Mouse (Mus musculus): Measurements from ENCODE around the gene Ankar. TPM values are rescaled to one million over a fixed set of nuclear protein-coding genes. Genes with fewer than 3 reads are reported as not detected.

The Ankar gene
- polyA plus RNA-seq, 1 experiment: not detected

DNA sequence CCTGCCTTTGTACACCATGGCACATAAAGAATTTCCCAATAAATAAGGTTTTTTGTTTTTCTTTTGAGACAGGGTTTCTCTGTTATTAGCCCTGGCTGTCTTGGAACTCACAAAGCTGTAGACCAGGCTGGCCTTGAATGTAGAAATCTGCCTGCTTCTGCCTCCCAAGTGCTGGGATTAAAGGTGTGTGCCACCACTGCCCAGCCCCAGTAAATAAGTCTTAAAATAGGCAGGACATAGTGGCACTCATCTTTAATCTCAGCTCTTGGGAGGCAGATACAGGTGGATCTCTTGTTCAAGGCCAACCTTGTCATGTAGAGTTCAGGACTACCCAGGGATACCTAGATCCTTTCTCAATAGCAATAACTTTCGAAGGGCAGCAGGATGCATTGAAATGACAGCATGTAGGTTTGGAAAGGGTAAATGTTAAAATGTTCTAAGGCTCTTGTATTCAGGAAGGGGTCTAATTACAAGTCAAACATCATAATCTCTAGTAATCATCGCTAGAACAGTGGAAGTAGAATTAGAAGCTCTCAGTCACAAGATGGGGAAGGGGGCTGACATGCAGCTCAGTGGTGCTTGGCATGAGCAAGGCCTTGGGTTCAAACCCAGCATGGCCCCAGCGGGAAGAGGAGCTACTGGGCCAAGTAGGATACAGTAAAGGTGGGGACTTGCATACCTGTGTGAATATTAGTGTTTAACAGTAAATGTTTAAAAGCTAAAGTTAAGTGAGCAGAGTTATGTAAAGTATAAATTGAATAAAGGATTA lies 15.4 kb upstream of the Ankar start:
- 82% methylated on average over 3 of the region's 3 CpGs for WGBS
- Histone ChIP-seq H3K4me1 (ENCODE audit: control insufficient read depth, insufficient read depth, low read length) (peaks cover 7% of the 10 kb centered on the region), H3K27ac (ENCODE audit: insufficient read depth, low read depth, low read length) (no peak overlapping the region)

DNA sequence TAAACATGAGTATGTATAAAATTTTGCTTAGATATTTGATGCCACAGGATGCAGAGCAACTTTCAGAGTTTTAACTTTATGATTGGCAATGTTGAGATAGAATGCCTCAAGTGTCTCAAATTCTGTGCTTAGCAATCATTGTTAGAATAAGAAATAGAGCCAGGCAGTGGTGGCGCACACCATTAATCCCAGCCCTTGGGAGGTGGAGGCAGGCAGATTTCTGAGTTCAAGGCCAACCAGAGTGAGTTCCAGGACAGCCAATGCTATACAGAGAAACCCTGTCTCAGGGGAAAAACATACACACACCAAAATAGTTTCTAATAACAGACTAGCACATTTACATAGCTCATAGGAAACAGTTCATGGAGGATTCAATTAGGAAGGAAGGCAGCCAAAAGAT lies 14.7 kb upstream of the Ankar start:
- 85% methylated on average over 1 of the region's 1 CpGs for WGBS
- no peak overlapping the region for H3K27ac ChIP-seq (ENCODE audit: insufficient read depth, low read depth, low read length)
- no peak for TF ChIP-seq POLR2A (IDR thresholded peaks at IDR 0.05; ENCODE audit: insufficient read depth, low read depth, low read length)
- no peak for TF ChIP-seq CTCF (IDR thresholded peaks at IDR 0.05; ENCODE audit: insufficient read depth, low read depth, low read length)
- H3K4me1 ChIP-seq (ENCODE audit: control insufficient read depth, insufficient read depth, low read length): peaks cover 2% of the 10 kb centered on the region; the same call in 1 of the 2 replicates
- no peak overlapping the region for H3K4me3 ChIP-seq (ENCODE audit: insufficient read depth, low read depth, low read length)

More for the DNA sequence above, 15.4 kb upstream of the Ankar start:
- TF ChIP-seq POLR2A (IDR thresholded peaks at IDR 0.05; ENCODE audit: insufficient read depth, low read depth, low read length): no peak
- no peak for TF ChIP-seq CTCF (IDR thresholded peaks at IDR 0.05; ENCODE audit: insufficient read depth, low read depth, low read length)
- no peak overlapping the region for H3K4me3 ChIP-seq (ENCODE audit: insufficient read depth, low read depth, low read length)

DNA sequence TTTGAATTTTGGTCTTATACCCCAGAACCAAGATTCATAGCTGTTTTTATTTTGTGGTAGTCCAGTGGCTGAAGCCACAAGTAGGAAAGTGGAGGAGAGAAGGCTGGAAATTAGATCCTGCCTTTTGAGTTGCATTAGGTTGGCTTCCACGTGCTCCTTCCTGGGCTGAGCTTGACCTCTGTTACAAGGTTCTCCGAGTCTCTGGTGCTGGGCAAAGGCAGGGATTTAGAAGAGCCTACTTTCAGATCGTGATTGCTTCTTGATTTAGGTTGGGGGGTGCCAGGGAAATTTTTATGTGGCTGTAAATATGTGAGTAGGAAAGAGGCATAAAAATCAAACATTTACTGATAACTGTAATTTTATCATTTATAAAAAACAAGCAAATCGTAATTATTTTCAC lies 14.2 kb upstream of the Ankar start:
- no peak overlapping the region for H3K4me3 ChIP-seq (ENCODE audit: insufficient read depth, low read depth, low read length)
- WGBS: 68% methylated on average over 4 of the region's 4 CpGs
- TF ChIP-seq CTCF (IDR thresholded peaks at IDR 0.05; ENCODE audit: insufficient read depth, low read depth, low read length) (no peak), POLR2A (IDR thresholded peaks at IDR 0.05; ENCODE audit: insufficient read depth, low read depth, low read length) (no peak)
- H3K4me1 ChIP-seq (ENCODE audit: control insufficient read depth, insufficient read depth, low read length): 0 out of 2 replicates have a peak, but pooled peaks cover 2% of the 10 kb centered on the region
- no peak overlapping the region for H3K27ac ChIP-seq (ENCODE audit: insufficient read depth, low read depth, low read length)

DNA sequence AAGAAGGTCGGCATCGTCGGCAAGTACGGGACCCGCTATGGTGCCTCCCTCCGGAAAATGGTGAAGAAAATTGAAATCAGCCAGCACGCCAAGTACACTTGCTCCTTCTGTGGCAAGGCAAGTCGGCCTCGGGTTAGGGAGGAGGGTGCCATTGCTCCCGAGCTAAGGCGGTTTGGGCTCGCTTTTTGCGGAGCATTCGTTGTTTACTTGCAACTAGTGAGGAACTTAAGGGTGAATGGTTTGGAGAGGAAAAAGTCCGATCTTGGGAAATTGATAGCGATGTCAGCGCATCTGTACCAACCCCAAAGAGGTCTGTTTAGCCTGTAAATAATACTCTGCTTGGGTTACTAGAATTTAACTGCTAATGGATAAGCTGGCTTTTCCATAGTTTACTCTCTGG lies 11.3 kb upstream of the Ankar start:
- Histone ChIP-seq H3K27ac (ENCODE audit: insufficient read depth, low read depth, low read length) (no peak overlapping the region), H3K4me1 (ENCODE audit: control insufficient read depth, insufficient read depth, low read length) (no peaks in the 10 kb centered on the region), H3K4me3 (ENCODE audit: insufficient read depth, low read depth, low read length) (peak overlapping the region; percentile 72)
- under 1% methylated on average over 17 of the region's 17 CpGs for WGBS
- TF ChIP-seq POLR2A (IDR thresholded peaks at IDR 0.05; ENCODE audit: insufficient read depth, low read depth, low read length) (no peak), CTCF (IDR thresholded peaks at IDR 0.05; ENCODE audit: insufficient read depth, low read depth, low read length) (no peak)

DNA sequence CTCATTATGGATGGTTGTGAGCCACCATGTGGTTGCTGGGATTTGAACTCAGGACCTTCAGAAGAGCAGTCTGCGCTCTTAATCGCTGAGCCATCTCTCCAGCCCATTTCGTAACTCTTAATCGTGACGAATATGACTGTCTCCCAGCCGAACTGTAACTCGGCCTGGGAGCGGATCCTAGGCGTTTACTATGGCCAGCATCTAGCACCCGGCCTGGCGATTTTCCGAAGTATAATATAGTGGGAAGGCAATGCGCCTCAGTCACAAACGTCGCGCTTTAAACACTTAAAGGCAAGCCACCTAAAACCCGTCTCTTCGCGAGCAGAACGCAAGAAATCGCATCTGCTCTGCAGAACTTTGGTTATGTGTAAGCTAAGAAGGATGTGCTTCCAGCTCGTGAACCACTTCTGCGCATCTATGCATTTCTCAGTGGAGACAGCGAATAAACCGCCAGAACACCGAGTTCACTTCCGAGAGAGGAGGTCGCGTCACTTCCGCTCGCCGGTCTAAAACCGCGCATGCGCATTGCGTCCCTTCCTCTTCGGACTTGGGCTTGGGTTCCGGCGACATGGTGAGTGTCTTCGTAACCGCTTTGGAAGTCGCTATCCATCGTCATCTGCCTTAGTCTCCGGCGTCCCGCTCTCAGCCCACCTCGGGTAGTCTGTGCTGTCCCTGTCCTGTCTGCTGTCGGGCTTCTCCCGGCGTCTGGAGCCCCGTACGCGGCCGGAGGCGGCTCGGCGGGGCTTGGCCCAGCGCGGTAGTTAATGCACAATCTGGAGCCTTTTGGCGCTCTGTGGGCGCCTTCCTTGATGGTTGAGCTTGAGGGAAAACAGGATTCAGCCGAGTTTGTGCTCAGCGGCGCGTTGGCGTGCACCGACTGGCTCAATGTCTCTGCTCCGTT lies 10.6 kb upstream of the Ankar start, which contains the start of gene Rpl37a:
TSS of gene Rpl37a (plus strand) at position 538 of the 901 bp plus-strand sequence.
- TF ChIP-seq CTCF (IDR thresholded peaks at IDR 0.05; ENCODE audit: insufficient read depth, low read depth, low read length) (no peak), POLR2A (IDR thresholded peaks at IDR 0.05; ENCODE audit: insufficient read depth, low read depth, low read length) (peak; percentile 53)
- peak within 1 kb of the TSS; percentile 73 for H3K27ac ChIP-seq (ENCODE audit: insufficient read depth, low read depth, low read length)
- peak within 1 kb of the TSS; percentile 72 for H3K4me3 ChIP-seq (ENCODE audit: insufficient read depth, low read depth, low read length)
- 2% methylated on average over 68 of the region's 68 CpGs for WGBS
- H3K4me1 ChIP-seq (ENCODE audit: control insufficient read depth, insufficient read depth, low read length): no peaks in the 10 kb centered on the region

DNA sequence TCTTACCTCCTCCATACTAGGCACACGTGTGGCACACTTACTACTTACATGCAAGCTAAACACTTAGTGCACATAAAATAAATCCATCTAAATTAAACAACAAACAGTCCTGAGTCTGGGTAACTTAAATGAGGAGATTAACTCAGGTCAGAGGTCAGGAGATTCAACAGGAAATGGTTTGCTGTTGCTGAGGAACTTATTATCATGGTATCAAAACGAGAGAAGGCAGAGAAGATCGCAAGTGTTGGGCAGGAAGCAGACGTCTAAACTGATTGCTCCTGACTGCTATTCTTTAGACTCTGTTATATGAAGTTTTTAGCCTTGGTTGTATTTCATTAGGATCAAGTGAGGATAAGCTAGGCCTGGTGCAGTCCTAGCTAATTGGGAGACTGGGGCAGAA lies 7.1 kb upstream of the Ankar start:
- Histone ChIP-seq H3K4me3 (ENCODE audit: insufficient read depth, low read depth, low read length) (no peak overlapping the region), H3K4me1 (ENCODE audit: control insufficient read depth, insufficient read depth, low read length) (no peaks in the 10 kb centered on the region), H3K27ac (ENCODE audit: insufficient read depth, low read depth, low read length) (no peak overlapping the region)
- 66% methylated on average over 4 of the region's 4 CpGs for WGBS
- TF ChIP-seq POLR2A (IDR thresholded peaks at IDR 0.05; ENCODE audit: insufficient read depth, low read depth, low read length) (no peak), CTCF (IDR thresholded peaks at IDR 0.05; ENCODE audit: insufficient read depth, low read depth, low read length) (no peak)

DNA sequence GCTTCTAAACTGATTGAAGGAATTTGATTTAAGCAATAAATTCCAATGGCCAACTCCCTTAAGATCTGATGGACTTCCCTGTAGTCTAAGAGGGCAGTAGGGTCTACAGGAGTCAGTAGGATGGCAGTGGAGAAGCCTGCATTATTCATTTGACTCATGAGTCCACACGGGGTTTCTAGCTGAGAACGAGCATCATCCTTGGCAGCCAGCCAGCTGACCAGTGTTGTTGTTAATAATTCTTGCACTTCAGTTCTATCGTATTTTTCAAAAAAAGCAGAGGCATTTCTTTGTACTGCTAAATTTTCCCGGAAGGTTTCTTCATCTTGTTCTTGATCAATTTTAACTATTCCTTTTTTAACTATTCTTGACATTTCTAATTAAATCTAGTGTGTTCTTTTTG lies 1.7 kb downstream of the Ankar start:
- WGBS: 30% methylated on average over 4 of the region's 4 CpGs

DNA sequence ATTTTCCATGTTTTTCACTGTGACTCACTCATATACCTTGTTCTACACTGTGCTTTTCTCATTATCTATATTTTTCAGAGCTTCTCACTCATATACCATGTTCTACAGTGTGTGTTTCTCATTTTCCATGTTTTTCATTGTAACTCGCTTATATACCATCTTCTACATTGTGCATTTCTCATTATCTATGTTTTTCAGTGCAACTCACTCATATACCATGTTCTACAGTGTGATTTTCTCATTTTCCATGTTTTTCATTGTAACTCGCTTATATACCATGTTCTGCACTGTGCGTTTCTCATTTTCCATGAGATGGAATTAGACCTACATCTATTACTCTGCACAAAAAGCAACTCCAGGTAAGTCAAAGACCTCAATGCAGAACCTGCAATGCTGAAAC lies 4.1 kb downstream of the Ankar start:
- TF ChIP-seq CTCF (IDR thresholded peaks at IDR 0.05; ENCODE audit: insufficient read depth, low read depth, low read length): no peak
- TF ChIP-seq POLR2A (IDR thresholded peaks at IDR 0.05; ENCODE audit: insufficient read depth, low read depth, low read length): no peak
- H3K27ac ChIP-seq (ENCODE audit: insufficient read depth, low read depth, low read length): no peak overlapping the region
- no peaks in the 10 kb centered on the region for H3K4me1 ChIP-seq (ENCODE audit: control insufficient read depth, insufficient read depth, low read length)
- WGBS: 55% methylated on average over 3 of the region's 3 CpGs
- no peak overlapping the region for H3K4me3 ChIP-seq (ENCODE audit: insufficient read depth, low read depth, low read length)

More for the DNA sequence above, 1.7 kb downstream of the Ankar start:
- Histone ChIP-seq H3K4me3 (ENCODE audit: insufficient read depth, low read depth, low read length) (no peak overlapping the region), H3K27ac (ENCODE audit: insufficient read depth, low read depth, low read length) (no peak overlapping the region), H3K4me1 (ENCODE audit: control insufficient read depth, insufficient read depth, low read length) (no peaks in the 10 kb centered on the region)
- TF ChIP-seq CTCF (IDR thresholded peaks at IDR 0.05; ENCODE audit: insufficient read depth, low read depth, low read length): no peak
- no peak for TF ChIP-seq POLR2A (IDR thresholded peaks at IDR 0.05; ENCODE audit: insufficient read depth, low read depth, low read length)

DNA sequence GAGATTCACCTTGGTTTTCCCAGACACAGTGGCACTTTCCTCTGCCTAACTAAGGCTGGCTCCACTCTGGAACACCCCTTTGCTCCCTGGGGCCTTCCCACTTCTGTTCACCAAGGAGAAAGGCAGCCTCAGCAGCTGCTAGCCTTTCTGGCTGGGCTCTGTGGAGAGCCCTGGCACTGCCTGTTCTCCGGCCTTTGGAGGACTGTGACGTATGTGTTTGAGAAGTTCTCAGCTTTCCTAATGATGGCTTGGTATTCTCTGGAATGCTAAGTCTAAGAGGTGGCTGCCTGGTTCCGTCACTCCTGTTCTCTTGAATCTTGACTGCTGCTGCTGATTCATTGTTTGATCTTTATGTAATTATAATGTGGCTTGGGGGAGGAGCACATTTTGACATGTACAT lies 27.3 kb downstream of the Ankar start:
- H3K27ac ChIP-seq (ENCODE audit: insufficient read depth, low read depth, low read length): no peak overlapping the region
- no peak overlapping the region for H3K4me3 ChIP-seq (ENCODE audit: insufficient read depth, low read depth, low read length)
- TF ChIP-seq CTCF (IDR thresholded peaks at IDR 0.05; ENCODE audit: insufficient read depth, low read depth, low read length): no peak
- no peak for TF ChIP-seq POLR2A (IDR thresholded peaks at IDR 0.05; ENCODE audit: insufficient read depth, low read depth, low read length)
- H3K4me1 ChIP-seq (ENCODE audit: control insufficient read depth, insufficient read depth, low read length): peaks cover 2% of the 10 kb centered on the region; the same call in 1 of the 2 replicates
- WGBS: 30% methylated on average over 3 of the region's 3 CpGs

Measured in olfactory bulb, adult 2 months (tissue).